Mouse (Mus musculus) hindbrain, embryonic 16.5 days (tissue): ENCODE measurements around the gene Nr4a1. TPM values are rescaled to one million over a fixed set of nuclear protein-coding genes. Genes with fewer than 3 reads are reported as not detected.

Experiments
- ATAC-seq: fragments of 200-750 bp; cut with Nextera tagmentation; 2 replicates; pipeline ENCODE4 v1.8.0; 2017; ENCODE audit warnings: moderate TSS enrichment, moderate library complexity
- H3K27ac ChIP-seq: fragments of 300-500 bp; sonication (generic); 2 replicates; pipeline ENCODE4 v1.5.1; 2014; ENCODE audit warnings: low read depth, mild to moderate bottlenecking, control low read depth, low read length, moderate library complexity
- H3K27me3 ChIP-seq: fragments of 300-500 bp; sonication (generic); replicated peaks from 2 replicates; pipeline ENCODE4 v1.6.1; 2014; ENCODE audit warnings: low read length; ENCODE audit not compliant: control insufficient read depth, insufficient read depth
- H3K36me3 ChIP-seq: fragments of 300-500 bp; sonication (generic); 2 replicates; pipeline ENCODE4 v1.6.1; 2014; ENCODE audit warnings: mild to moderate bottlenecking, low read length, moderate library complexity, mixed read lengths; ENCODE audit not compliant: control insufficient read depth, insufficient read depth
- H3K4me1 ChIP-seq: fragments of 300-500 bp; sonication (generic); 2 replicates; pipeline ENCODE4 v1.6.1; 2014; ENCODE audit warnings: low read depth, low read length; ENCODE audit not compliant: control insufficient read depth, insufficient read depth
- H3K4me2 ChIP-seq: fragments of 300-500 bp; sonication (generic); 2 replicates; pipeline ENCODE4 v1.6.1; 2014; ENCODE audit warnings: mild to moderate bottlenecking, low read length, control low read depth, moderate library complexity
- H3K4me3 ChIP-seq: fragments of 300-500 bp; sonication (generic); 2 replicates; pipeline ENCODE4 v1.5.1; 2014; ENCODE audit warnings: mild to moderate bottlenecking, low read length, control low read depth, moderate library complexity
- H3K9ac ChIP-seq: fragments of 300-500 bp; sonication (generic); 2 replicates; pipeline ENCODE4 v1.6.1; 2014; ENCODE audit warnings: low read depth, mild to moderate bottlenecking, control low read depth, low read length, moderate library complexity
- H3K9me3 ChIP-seq: fragments of 300-500 bp; sonication (generic); 2 replicates; pipeline ENCODE4 v1.6.1; 2014; ENCODE audit warnings: mild to moderate bottlenecking, low read length, moderate library complexity; ENCODE audit not compliant: control insufficient read depth
- WGBS: fragments of 180-500 bp; shearing (Covaris S2); extraction: QIAGEN DNeasy Blood & Tissue Kit; methylation state at CpG from one replicate; pipeline ENCODE4 v1.1.7; 2014; 5-methylcytosine and 5-hydroxymethylcytosine counted together
- polyA plus RNA-seq: library from polyadenylated mRNA; unstranded; fragments of >200 nt; fragmentation: Nextera tagmentation; extraction: Ambion mirVana; gene quantifications from 2 replicates; pipeline ENCODE4 v1.2.1, GENCODE M21; 2015

The Nr4a1 gene
- polyA plus RNA-seq, 1 experiment from 2014 or later: 7.2 TPM

DNA sequence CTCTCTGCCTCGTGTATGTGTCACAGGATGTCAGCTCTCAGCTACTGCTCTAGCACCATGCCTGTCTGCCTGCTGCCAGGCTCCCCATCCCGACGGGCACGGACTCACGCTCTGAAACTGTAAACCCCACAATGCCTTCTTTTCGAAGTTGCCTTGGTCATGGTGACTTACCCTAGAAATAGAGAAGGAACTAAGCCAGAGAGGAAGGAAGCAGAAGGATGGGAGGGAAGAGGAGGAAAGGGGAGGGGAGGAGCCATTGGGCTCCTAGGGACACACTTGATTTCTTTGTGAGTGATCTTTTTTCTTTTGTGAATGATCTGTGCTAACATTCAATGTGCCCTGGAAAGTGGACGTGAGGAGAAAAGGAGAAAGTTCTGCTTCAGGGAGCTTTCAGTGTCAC, 43.9 kb downstream of the Nr4a1 start:
- WGBS: 25% methylated on average over 7 of the region's 7 CpGs
- H3K36me3 ChIP-seq: no peaks in the 10 kb centered on the region
- H3K4me1 ChIP-seq: no peaks in the 10 kb centered on the region
- ATAC-seq: no peak
- no peak overlapping the region for H3K27ac ChIP-seq
- H3K4me3 ChIP-seq: no peak overlapping the region
- no peaks in the 10 kb centered on the region for H3K27me3 ChIP-seq
- peak overlapping the region; percentile 17; the same call in 1 of the 2 replicates for H3K4me2 ChIP-seq
- H3K9me3 ChIP-seq: no peaks in the 10 kb centered on the region
- H3K9ac ChIP-seq: no peak overlapping the region

- Histone ChIP-seq H3K27me3 (no peaks in the 10 kb centered on the region), H3K27ac (no peak overlapping the region), H3K36me3 (no peaks in the 10 kb centered on the region), H3K4me2 (peak overlapping the region; percentile 17; the same call in 1 of the 2 replicates), H3K9ac (no peak overlapping the region), H3K4me1 (no peaks in the 10 kb centered on the region), H3K4me3 (no peak overlapping the region), H3K9me3 (no peaks in the 10 kb centered on the region)
- 13% methylated on average over 7 of the region's 7 CpGs for WGBS
- no peak for ATAC-seq
Observed at GRCm38 (mm10) chr15:101298550-101298949, 44.5 kb downstream of the Nr4a1 start.

GRCm38 (mm10) chr15:101299480-101299960, 45.5 kb downstream of the Nr4a1 start:
- H3K27me3 ChIP-seq: no peaks in the 10 kb centered on the region
- no peaks in the 10 kb centered on the region for H3K36me3 ChIP-seq
- H3K27ac ChIP-seq: no peak overlapping the region
- H3K9ac ChIP-seq: no peak overlapping the region
- H3K9me3 ChIP-seq: no peaks in the 10 kb centered on the region
- ATAC-seq: no peak
- WGBS: 84% methylated on average over 14 of the region's 14 CpGs
- H3K4me1 ChIP-seq: no peaks in the 10 kb centered on the region
- no peak overlapping the region for H3K4me3 ChIP-seq
- H3K4me2 ChIP-seq: no peak overlapping the region

DNA sequence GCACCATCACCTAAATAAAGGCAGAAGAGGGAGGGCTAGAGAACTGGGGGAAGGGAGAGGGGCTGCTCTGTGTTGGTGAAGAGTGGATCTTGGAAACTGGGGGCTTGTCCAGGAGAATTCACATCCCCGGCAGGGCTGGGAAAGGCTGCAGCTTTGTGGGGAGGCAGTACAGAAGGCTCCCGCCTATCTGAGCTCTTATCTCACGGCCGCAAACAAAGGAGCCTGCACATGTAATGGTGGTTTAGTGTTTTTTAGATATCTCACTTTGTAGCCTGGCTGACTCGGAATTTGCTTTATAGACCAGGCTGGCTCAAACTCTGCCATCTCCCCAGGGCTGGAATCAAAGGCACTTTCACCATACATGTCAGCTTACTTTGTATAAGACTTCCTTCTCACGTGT, 46.1 kb downstream of the Nr4a1 start:
- H3K27ac ChIP-seq: no peak overlapping the region
- H3K4me2 ChIP-seq: no peak overlapping the region
- H3K27me3 ChIP-seq: no peaks in the 10 kb centered on the region
- 77% methylated on average over 6 of the region's 6 CpGs for WGBS
- no peak for ATAC-seq
- no peak overlapping the region for H3K4me3 ChIP-seq
- H3K36me3 ChIP-seq: no peaks in the 10 kb centered on the region
- H3K9ac ChIP-seq: no peak overlapping the region
- H3K4me1 ChIP-seq: no peaks in the 10 kb centered on the region
- H3K9me3 ChIP-seq: no peaks in the 10 kb centered on the region

GRCm38 (mm10) chr15:101302201-101302600, 48.1 kb downstream of the Nr4a1 start:
- Histone ChIP-seq H3K4me2 (no peak overlapping the region), H3K36me3 (no peaks in the 10 kb centered on the region), H3K4me3 (no peak overlapping the region), H3K4me1 (no peaks in the 10 kb centered on the region), H3K27me3 (no peaks in the 10 kb centered on the region), H3K9me3 (no peaks in the 10 kb centered on the region), H3K9ac (no peak overlapping the region), H3K27ac (no peak overlapping the region)
- 74% methylated on average over 3 of the region's 3 CpGs for WGBS
- no peak for ATAC-seq

DNA sequence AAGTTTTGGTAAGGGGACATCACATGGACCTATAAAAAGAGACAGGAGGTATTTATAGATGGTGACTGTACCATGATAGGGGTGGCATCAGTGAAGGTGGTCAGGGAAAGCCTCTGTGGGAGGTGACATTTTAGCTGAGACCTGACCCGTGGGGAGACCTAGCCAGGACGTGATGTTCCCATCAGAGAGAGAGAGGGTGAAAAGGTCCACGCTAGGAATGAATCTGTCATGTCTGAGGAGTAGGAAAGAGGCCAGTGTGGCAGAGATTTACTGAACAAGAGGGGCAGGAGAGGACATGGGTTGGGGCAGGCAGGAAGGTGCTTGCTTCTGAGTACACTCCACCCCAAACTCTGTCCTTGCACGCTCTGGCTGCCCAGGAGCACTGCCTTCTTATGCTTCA, 49.8 kb downstream of the Nr4a1 start:
- H3K9ac ChIP-seq: no peak overlapping the region
- H3K4me2 ChIP-seq: no peak overlapping the region
- no peaks in the 10 kb centered on the region for H3K4me1 ChIP-seq
- H3K36me3 ChIP-seq: no peaks in the 10 kb centered on the region
- no peak overlapping the region for H3K27ac ChIP-seq
- H3K27me3 ChIP-seq: no peaks in the 10 kb centered on the region
- H3K4me3 ChIP-seq: no peak overlapping the region
- no peak for ATAC-seq
- H3K9me3 ChIP-seq: no peaks in the 10 kb centered on the region
- 91% methylated on average over 4 of the region's 4 CpGs for WGBS

DNA sequence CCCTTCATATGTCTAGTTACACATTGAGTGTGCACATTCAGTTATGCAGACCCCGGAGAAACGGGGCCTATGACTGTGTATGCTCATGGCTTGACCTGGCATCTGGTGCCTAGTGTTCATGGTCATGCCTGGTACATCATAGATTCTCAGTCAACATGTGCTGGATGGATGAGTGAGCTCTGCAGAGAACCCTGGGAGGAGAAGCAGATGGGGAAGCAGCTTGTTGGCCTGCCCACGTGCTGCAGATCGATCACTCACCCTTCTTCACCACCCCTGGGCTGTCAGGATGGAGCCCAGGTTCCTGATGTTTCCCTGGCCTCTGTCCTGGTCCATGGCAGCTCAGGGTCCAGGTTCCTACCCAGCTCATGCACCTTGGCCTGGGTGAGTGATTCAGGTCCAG, 52.4 kb downstream of the Nr4a1 start:
- H3K9me3 ChIP-seq: no peaks in the 10 kb centered on the region
- no peak for ATAC-seq
- no peaks in the 10 kb centered on the region for H3K27me3 ChIP-seq
- WGBS: 97% methylated on average over 4 of the region's 4 CpGs
- no peaks in the 10 kb centered on the region for H3K4me1 ChIP-seq
- H3K36me3 ChIP-seq: no peaks in the 10 kb centered on the region
- no peak overlapping the region for H3K27ac ChIP-seq
- no peak overlapping the region for H3K4me3 ChIP-seq
- H3K9ac ChIP-seq: no peak overlapping the region
- H3K4me2 ChIP-seq: no peak overlapping the region

DNA sequence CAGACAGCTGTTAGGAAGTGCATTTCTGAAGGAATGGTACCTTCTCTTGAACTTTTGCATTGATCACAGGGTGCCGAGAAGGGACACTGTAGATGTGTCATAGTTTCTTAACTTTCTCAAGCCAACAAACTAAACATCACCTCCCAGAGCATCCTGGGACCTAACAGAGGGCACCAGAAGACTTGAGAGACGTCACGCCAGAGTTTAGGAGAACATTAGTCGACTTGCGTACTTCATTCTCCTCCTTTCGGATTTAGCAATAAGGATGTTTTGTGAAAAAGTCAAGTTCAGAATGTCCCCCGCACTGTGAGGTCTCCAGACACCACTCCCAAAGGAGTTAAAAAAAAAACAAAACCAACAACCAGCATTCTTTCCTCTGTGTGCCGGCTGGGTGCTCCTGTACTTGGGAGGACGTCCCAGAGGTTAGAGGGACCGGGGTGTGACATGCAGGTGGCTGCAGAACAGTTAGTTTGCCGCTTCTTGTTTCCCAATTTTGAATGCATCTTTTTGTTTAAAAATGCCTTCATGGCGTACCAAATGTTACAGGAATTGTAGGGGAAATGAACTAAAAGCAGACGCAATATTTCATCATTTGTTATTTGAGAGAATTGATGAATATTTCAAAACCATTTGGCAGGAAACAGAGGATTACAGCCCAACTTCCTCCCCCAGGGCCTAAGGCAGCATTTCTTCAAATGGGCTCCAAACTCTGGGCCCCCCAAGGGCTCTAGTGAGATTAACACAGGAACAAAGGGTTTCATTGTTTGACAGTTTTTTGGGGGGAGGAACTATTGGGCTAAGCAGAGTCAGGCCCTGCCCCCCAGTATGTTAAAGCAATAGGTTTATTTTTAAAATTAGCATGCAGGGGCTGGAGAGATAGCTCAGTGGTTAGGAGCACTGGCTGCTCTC, 54.6 kb downstream of the Nr4a1 start:
- 63% methylated on average over 13 of the region's 13 CpGs for WGBS
- no peak for ATAC-seq
- no peak overlapping the region for H3K27ac ChIP-seq
- H3K9me3 ChIP-seq: no peaks in the 10 kb centered on the region
- no peak overlapping the region for H3K9ac ChIP-seq
- no peak overlapping the region for H3K4me3 ChIP-seq
- H3K4me1 ChIP-seq: no peaks in the 10 kb centered on the region
- no peaks in the 10 kb centered on the region for H3K27me3 ChIP-seq
- H3K36me3 ChIP-seq: no peaks in the 10 kb centered on the region
- H3K4me2 ChIP-seq: no peak overlapping the region

- no peak overlapping the region for H3K9ac ChIP-seq
- no peaks in the 10 kb centered on the region for H3K9me3 ChIP-seq
- no peak for ATAC-seq
- H3K36me3 ChIP-seq: no peaks in the 10 kb centered on the region
- no peak overlapping the region for H3K27ac ChIP-seq
- H3K4me1 ChIP-seq: no peaks in the 10 kb centered on the region
- no peak overlapping the region for H3K4me2 ChIP-seq
- H3K4me3 ChIP-seq: no peak overlapping the region
- 52% methylated on average over 5 of the region's 5 CpGs for WGBS
- no peaks in the 10 kb centered on the region for H3K27me3 ChIP-seq
Observed at GRCm38 (mm10) chr15:101309493-101309892, 55.4 kb downstream of the Nr4a1 start.
